Mouse (Mus musculus) G1E (cell line): ENCODE results near the gene Epha2. TPM values are rescaled to one million over a fixed set of nuclear protein-coding genes. Genes with fewer than 3 reads are reported as not detected.

Experiments
- ATAC-seq: 2 replicates; pipeline ENCODE4 v1.8.0; 2016; ENCODE audit warnings: mild to moderate bottlenecking; ENCODE audit not compliant: insufficient number of reproducible peaks, poor library complexity, low FRiP score, severe bottlenecking; ENCODE audit errors: extremely low read depth
- DNase-seq: peaks from one replicate; pipeline ENCODE4 v3.0.0; 2012; ENCODE audit warnings: low spot score
- H3K27me3 ChIP-seq: 2 replicates; pipeline ENCODE4 v1.6.1; 2012; ENCODE audit warnings: mild to moderate bottlenecking, low read length, inconsistent platforms; ENCODE audit not compliant: insufficient read depth
- H3K36me3 ChIP-seq: replicated peaks from 2 replicates; pipeline ENCODE3; 2012; ENCODE audit warnings: mild to moderate bottlenecking, inconsistent platforms
- H3K4me1 ChIP-seq: 2 replicates; pipeline ENCODE4 v1.6.1; 2012; ENCODE audit warnings: low read depth, low read length, inconsistent platforms, mixed read lengths; ENCODE audit not compliant: insufficient read depth
- H3K4me3 ChIP-seq: 2 replicates; pipeline ENCODE4 v1.5.1; 2012; ENCODE audit warnings: low read depth, mild to moderate bottlenecking, inconsistent platforms, low read length, moderate library complexity, mixed read lengths
- H3K9me3 ChIP-seq: replicated peaks from 2 replicates; pipeline ENCODE4 v1.6.1; 2012; ENCODE audit warnings: inconsistent platforms
- CTCF ChIP-seq: IDR thresholded peaks from 2 replicates; pipeline ENCODE4 v1.5.1; 2012; ENCODE audit warnings: low read depth, low read length, inconsistent platforms, mixed read lengths
- GATA1 ChIP-seq: IDR thresholded peaks from 2 replicates; pipeline ENCODE4 v1.6.1; 2012; ENCODE audit warnings: borderline replicate concordance, low read length, inconsistent platforms, mixed read lengths
- TAL1 ChIP-seq: conservative IDR thresholded peaks from 2 replicates; pipeline ENCODE4 v1.6.1; 2012; ENCODE audit warnings: low read depth, low read length, inconsistent platforms, mixed read lengths
- polyA plus RNA-seq: library from polyadenylated mRNA; stranded (reverse); fragments of >175 nt; gene quantifications from 2 replicates; pipeline ENCODE4 v1.2.3, GENCODE M21; 2012
- total RNA-seq, 2 experiments: library from RNA; stranded (forward) in 1 of 2; stranded (reverse) in 1 of 2; fragments of 200-1000 nt in 1 of 2; fragments of >200 nt in 1 of 2; fragmentation: Nextera tagmentation in 1 of 2; gene quantifications; 2 replicates each; pipeline ENCODE4 v1.2.3; 2014 to 2017

Gene Epha2
- total and polyA plus RNA-seq, 3 experiments, result not detected

DNA sequence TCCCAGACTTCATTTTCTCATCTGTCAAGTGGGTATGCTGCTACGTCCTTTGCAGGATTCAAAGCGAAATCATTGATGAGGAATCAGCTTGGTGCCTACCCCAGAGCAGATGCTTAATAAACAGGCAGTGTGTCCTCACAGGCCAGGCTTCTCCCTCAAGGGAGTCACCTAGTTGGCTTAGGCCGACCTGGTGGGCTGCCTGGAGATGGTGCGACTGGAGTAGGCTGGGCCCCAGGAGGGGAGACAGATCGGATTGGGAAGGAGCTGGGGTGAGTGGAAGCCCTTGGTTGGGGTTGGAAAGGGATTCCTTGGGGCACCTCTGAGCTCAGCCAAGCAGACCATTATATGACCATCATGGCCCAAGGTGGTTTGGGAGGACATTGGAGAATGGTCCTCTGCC, 71.4 kb downstream of the Epha2 start:
- no peaks in the 10 kb centered on the region for H3K9me3 ChIP-seq

More for the DNA sequence above, 71.4 kb downstream of the Epha2 start:
- TF ChIP-seq TAL1, result no peak
- no peak for TF ChIP-seq GATA1
- no peak for TF ChIP-seq CTCF
- no peaks in the 10 kb centered on the region for H3K36me3 ChIP-seq
- ATAC-seq (no peak), DNase-seq (no peak)
- no peak overlapping the region for H3K4me3 ChIP-seq
- H3K27me3 ChIP-seq, result peaks cover 17% of the 10 kb centered on the region
- no peaks in the 10 kb centered on the region for H3K4me1 ChIP-seq

Other genes starting within 250 kb of the Epha2 start
- 1.7 and 3.4 TPM in 2 replicates for gene Crocc, start 240.7 kb upstream of the Epha2 start, total RNA-seq (2014; fragmentation: Nextera tagmentation)
- gene Crocc, start 240.7 kb upstream of the Epha2 start, total RNA-seq (2017), result 3.0 and 3.4 TPM in 2 replicates
- gene Crocc, start 240.7 kb upstream of the Epha2 start, polyA plus RNA-seq, result 5.3 and 7.1 TPM in 2 replicates
- 43.9 and 51.5 TPM in 2 replicates for gene Necap2, start 222.9 kb upstream of the Epha2 start, total RNA-seq (2014; fragmentation: Nextera tagmentation)
- 61.9 and 62.4 TPM in 2 replicates for gene Necap2, start 222.9 kb upstream of the Epha2 start, total RNA-seq (2017)
- gene Necap2, start 222.9 kb upstream of the Epha2 start, polyA plus RNA-seq, result 91.8 and 101 TPM in 2 replicates
- not detected in 2 replicates for gene Spata21, start 212.9 kb upstream of the Epha2 start, total RNA-seq (2014; fragmentation: Nextera tagmentation)
- gene Spata21, start 212.9 kb upstream of the Epha2 start, total RNA-seq (2017), result not detected in 2 replicates
- gene Spata21, start 212.9 kb upstream of the Epha2 start, polyA plus RNA-seq, result not detected in 2 replicates
- 54.3 and 64.5 TPM in 2 replicates for gene Szrd1, start 161.5 kb upstream of the Epha2 start, total RNA-seq (2014; fragmentation: Nextera tagmentation)
- gene Szrd1, start 161.5 kb upstream of the Epha2 start, total RNA-seq (2017), result 36.7 and 37.2 TPM in 2 replicates
- 150 and 161 TPM in 2 replicates for gene Szrd1, start 161.5 kb upstream of the Epha2 start, polyA plus RNA-seq
- 30.3 and 36.7 TPM in 2 replicates for gene Fbxo42, start 153.3 kb upstream of the Epha2 start, total RNA-seq (2014; fragmentation: Nextera tagmentation)
- 7.6 and 8.3 TPM in 2 replicates for gene Fbxo42, start 153.3 kb upstream of the Epha2 start, total RNA-seq (2017)
- 14.3 and 15.5 TPM in 2 replicates for gene Fbxo42, start 153.3 kb upstream of the Epha2 start, polyA plus RNA-seq
- 1.0 and 2.0 TPM in 2 replicates for gene Rsg1, start 87.3 kb upstream of the Epha2 start, total RNA-seq (2014; fragmentation: Nextera tagmentation)
- gene Rsg1, start 87.3 kb upstream of the Epha2 start, total RNA-seq (2017), result 0.93 and 1.6 TPM in 2 replicates
- 0.56 and 0.87 TPM in 2 replicates for gene Rsg1, start 87.3 kb upstream of the Epha2 start, polyA plus RNA-seq
- not detected in 2 replicates for gene Arhgef19, start 61.7 kb upstream of the Epha2 start, total RNA-seq (2014; fragmentation: Nextera tagmentation)
- gene Arhgef19, start 61.7 kb upstream of the Epha2 start, total RNA-seq (2017), result 0.06 TPM in 1 of 2 replicates, not detected in the other
- not detected in 2 replicates for gene Arhgef19, start 61.7 kb upstream of the Epha2 start, polyA plus RNA-seq
- gene Fam131c, start 67.0 kb downstream of the Epha2 start, total RNA-seq (2014; fragmentation: Nextera tagmentation), result not detected in 2 replicates
- gene Fam131c, start 67.0 kb downstream of the Epha2 start, total RNA-seq (2017), result not detected in 2 replicates
- not detected in 2 replicates for gene Fam131c, start 67.0 kb downstream of the Epha2 start, polyA plus RNA-seq
- gene Clcnka, start 97.5 kb downstream of the Epha2 start, total RNA-seq (2014; fragmentation: Nextera tagmentation), result not detected in 2 replicates
- not detected in 2 replicates for gene Clcnka, start 97.5 kb downstream of the Epha2 start, total RNA-seq (2017)
- not detected in 2 replicates for gene Clcnka, start 97.5 kb downstream of the Epha2 start, polyA plus RNA-seq
- not detected in 2 replicates for gene Clcnkb, start 114.8 kb downstream of the Epha2 start, total RNA-seq (2014; fragmentation: Nextera tagmentation)
- gene Clcnkb, start 114.8 kb downstream of the Epha2 start, total RNA-seq (2017), result 0.05 TPM in 1 of 2 replicates, not detected in the other
- gene Clcnkb, start 114.8 kb downstream of the Epha2 start, polyA plus RNA-seq, result not detected in 2 replicates
- not detected in 2 replicates for gene Hspb7, start 119.5 kb downstream of the Epha2 start, total RNA-seq (2014; fragmentation: Nextera tagmentation)
- not detected in 2 replicates for gene Hspb7, start 119.5 kb downstream of the Epha2 start, total RNA-seq (2017)
- gene Hspb7, start 119.5 kb downstream of the Epha2 start, polyA plus RNA-seq, result not detected in 2 replicates
- not detected in 2 replicates for gene Srarp, start 134.9 kb downstream of the Epha2 start, total RNA-seq (2014; fragmentation: Nextera tagmentation)
- not detected in 2 replicates for gene Srarp, start 134.9 kb downstream of the Epha2 start, total RNA-seq (2017)
- gene Srarp, start 134.9 kb downstream of the Epha2 start, polyA plus RNA-seq, result not detected in 2 replicates
- gene Zbtb17, start 143.4 kb downstream of the Epha2 start, total RNA-seq (2014; fragmentation: Nextera tagmentation), result 10.9 and 11.8 TPM in 2 replicates
- 15.9 and 22.8 TPM in 2 replicates for gene Zbtb17, start 143.4 kb downstream of the Epha2 start, total RNA-seq (2017)
- gene Zbtb17, start 143.4 kb downstream of the Epha2 start, polyA plus RNA-seq, result 51.4 and 61.1 TPM in 2 replicates
- 100 and 118 TPM in 2 replicates for gene Spen, start 237.4 kb downstream of the Epha2 start, total RNA-seq (2014; fragmentation: Nextera tagmentation)
- 19.2 and 21.4 TPM in 2 replicates for gene Spen, start 237.4 kb downstream of the Epha2 start, total RNA-seq (2017)
- gene Spen, start 237.4 kb downstream of the Epha2 start, polyA plus RNA-seq, result 149 and 188 TPM in 2 replicates